Mouse (Mus musculus) CH12.LX (cell line): Measurements from ENCODE around the gene Gbp2b. TPM values are rescaled to one million over a fixed set of nuclear protein-coding genes. Genes with fewer than 3 reads are reported as not detected.
"Not testable (repeated sequence)": the region's sequence is repeated elsewhere in the genome, so short reads cannot be mapped to it uniquely, and the experiment has no call there.

Source experiments
- DNase-seq: peaks from one replicate; pipeline ENCODE4 v3.0.0-alpha.2; 2013; ENCODE audit errors: extremely low read depth
- H3K27ac ChIP-seq: 2 replicates; pipeline ENCODE4 v1.5.1; 2012; ENCODE audit warnings: low read depth, mild to moderate bottlenecking, control low read depth, moderate library complexity; ENCODE audit not compliant: insufficient read depth
- H3K27me3 ChIP-seq: replicated peaks from 2 replicates; pipeline ENCODE3; 2012; ENCODE audit warnings: inconsistent platforms
- H3K36me3 ChIP-seq, 2 experiments: replicated peaks in 1 of 2; 2 replicates each; pipeline versions ENCODE3 to v1.6.1; 2012; ENCODE audit warnings: inconsistent platforms in 1 of 2, low read length in 1 of 2, mild to moderate bottlenecking in 1 of 2, mixed read lengths in 1 of 2, moderate library complexity in 1 of 2; ENCODE audit not compliant: control insufficient read depth in 1 of 2, insufficient read depth in 1 of 2
- H3K4me1 ChIP-seq, 2 experiments: 2 replicates each; pipeline ENCODE4 v1.6.1; 2012; ENCODE audit warnings: inconsistent platforms in 1 of 2, moderate library complexity in 1 of 2; ENCODE audit not compliant: insufficient read depth in 2 of 2, control insufficient read depth in 1 of 2
- H3K4me2 ChIP-seq: 2 replicates; pipeline ENCODE4 v1.6.1; 2012; ENCODE audit warnings: low read depth, mild to moderate bottlenecking, control low read depth; ENCODE audit not compliant: poor library complexity, insufficient read depth, severe bottlenecking
- H3K4me3 ChIP-seq, 3 experiments: fragments of 150-350 bp in 1 of 3; sonication (generic) in 1 of 3; replicated peaks in 1 of 3; 2 replicates each; pipeline versions ENCODE3 to v1.5.1; 2011 to 2012; ENCODE audit warnings: low read depth in 2 of 3, low read length in 2 of 3, mild to moderate bottlenecking in 2 of 3, moderate library complexity in 2 of 3, control low read depth in 1 of 3, improper control_type of control experiment in 1 of 3, inconsistent platforms in 1 of 3, mixed read lengths in 1 of 3; ENCODE audit not compliant: poor library complexity in 1 of 3
- H3K79me2 ChIP-seq: replicated peaks from 2 replicates; pipeline ENCODE4 v1.6.1; 2012; ENCODE audit warnings: mild to moderate bottlenecking, moderate library complexity; ENCODE audit not compliant: control insufficient read depth, poor library complexity, insufficient read depth, severe bottlenecking; ENCODE audit errors: extremely low read depth
- H3K9ac ChIP-seq: 2 replicates; pipeline ENCODE4 v1.6.1; 2012; ENCODE audit warnings: low read depth, mild to moderate bottlenecking, control low read depth, moderate library complexity; ENCODE audit not compliant: insufficient read depth
- H3K9me3 ChIP-seq: replicated peaks from 2 replicates; pipeline ENCODE3; 2012; ENCODE audit warnings: low read length, inconsistent platforms, mixed read lengths
- CTCF ChIP-seq, 2 experiments: IDR thresholded peaks in 1 of 2; conservative IDR thresholded peaks in 1 of 2; 2 replicates each; pipeline ENCODE4 v1.5.1; 2011 to 2012; ENCODE audit warnings: low read depth in 2 of 2, low read length in 2 of 2, improper control_type of control experiment in 1 of 2, inconsistent platforms in 1 of 2, mild to moderate bottlenecking in 1 of 2, moderate library complexity in 1 of 2
- E2F4 ChIP-seq: IDR thresholded peaks from 2 replicates; pipeline ENCODE4 v1.6.1; 2011; ENCODE audit warnings: low read depth, low read length, improper control_type of control experiment; ENCODE audit not compliant: insufficient replicate concordance
- ELF1 ChIP-seq: IDR thresholded peaks from 2 replicates; pipeline ENCODE4 v1.6.1; 2014; ENCODE audit warnings: low read depth, mild to moderate bottlenecking, inconsistent platforms, low read length, improper control_type of control experiment
- GABPA ChIP-seq: IDR thresholded peaks from 2 replicates; pipeline ENCODE4 v1.6.1; 2012; ENCODE audit warnings: low read depth, low read length, improper control_type of control experiment, inconsistent platforms; ENCODE audit not compliant: insufficient replicate concordance
- HCFC1 ChIP-seq: IDR thresholded peaks from 2 replicates; pipeline ENCODE4 v1.6.1; 2012; ENCODE audit warnings: low read depth, mild to moderate bottlenecking, inconsistent platforms, low read length, improper control_type of control experiment
- MAFK ChIP-seq: IDR thresholded peaks from 2 replicates; pipeline ENCODE4 v1.6.1; 2011; ENCODE audit warnings: low read length, improper control_type of control experiment; ENCODE audit not compliant: insufficient replicate concordance
- MAZ ChIP-seq: IDR thresholded peaks from 2 replicates; pipeline ENCODE4 v1.6.1; 2012; ENCODE audit warnings: low read depth, mild to moderate bottlenecking, inconsistent platforms, low read length, improper control_type of control experiment, moderate library complexity
- MEF2A ChIP-seq: IDR thresholded peaks from 2 replicates; pipeline ENCODE4 v1.6.1; 2014; ENCODE audit warnings: low read depth, mild to moderate bottlenecking, inconsistent platforms, low read length, improper control_type of control experiment, borderline replicate concordance
- MXI1 ChIP-seq: IDR thresholded peaks from 2 replicates; pipeline ENCODE4 v1.6.1; 2011; ENCODE audit warnings: mild to moderate bottlenecking, low read depth, low read length, improper control_type of control experiment
- PAX5 ChIP-seq: IDR thresholded peaks from 2 replicates; pipeline ENCODE4 v1.6.1; 2012; ENCODE audit warnings: low read length, inconsistent platforms, mixed read lengths
- RAD21 ChIP-seq: IDR thresholded peaks from 2 replicates; pipeline ENCODE4 v1.6.1; 2011; ENCODE audit warnings: low read depth, mild to moderate bottlenecking, low read length, improper control_type of control experiment, moderate library complexity
- SMC3 ChIP-seq: IDR thresholded peaks from 2 replicates; pipeline ENCODE4 v1.6.1; 2011; ENCODE audit warnings: low read depth, low read length, improper control_type of control experiment
- TBP ChIP-seq: conservative IDR thresholded peaks from 2 replicates; pipeline ENCODE4 v1.6.1; 2011; ENCODE audit warnings: low read depth, low read length, improper control_type of control experiment
- TCF12 ChIP-seq: IDR thresholded peaks from 2 replicates; pipeline ENCODE4 v1.6.1; 2014; ENCODE audit warnings: low read depth, mild to moderate bottlenecking, inconsistent platforms, low read length, improper control_type of control experiment
- UBTF ChIP-seq: IDR thresholded peaks from 2 replicates; pipeline ENCODE4 v1.6.1; 2012; ENCODE audit warnings: low read depth, mild to moderate bottlenecking, inconsistent platforms, low read length, improper control_type of control experiment, moderate library complexity
- ZKSCAN1 ChIP-seq: IDR thresholded peaks from 2 replicates; pipeline ENCODE4 v1.6.1; 2012; ENCODE audit warnings: low read depth, inconsistent platforms, low read length, improper control_type of control experiment, borderline replicate concordance
- ZNF384 ChIP-seq: IDR thresholded peaks from 2 replicates; pipeline ENCODE4 v1.6.1; 2012; ENCODE audit warnings: low read depth, low read length, improper control_type of control experiment, inconsistent platforms
- dilution Hi-C: fragments of 300-500 bp; cut with MboI; formaldehyde crosslinking; loops from 2 replicates; pipeline ENCODE4 v1.14.3; 2020; ENCODE audit warnings: low sequenced_read_pairs; ENCODE audit not compliant: extremely low pct_unique_long_range_greater_than_20kb, extremely low pct_ligation_motif_present
- in situ Hi-C: fragments of 300-500 bp; cut with MboI; formaldehyde crosslinking; loops from 3 replicates; pipeline ENCODE4 v1.14.3; 2019; ENCODE audit warnings: low sequenced_read_pairs, low pct_ligation_motif_present, low pct_unique_long_range_greater_than_20kb, mixed read lengths
- polyA plus RNA-seq: library from polyadenylated mRNA; unstranded; fragments of >175 nt; gene quantifications from 2 replicates; pipeline ENCODE4 v1.2.1, GENCODE M21; 2012; ENCODE audit warnings: low read depth; ENCODE audit not compliant: insufficient read length
- total RNA-seq, 2 experiments: library from RNA; depleted of rRNA; stranded (reverse); fragments of 300-350 nt in 1 of 2; fragments of >200 nt in 1 of 2; gene quantifications; 2 replicates each; pipeline ENCODE4 v1.2.3; 2012 to 2014

The Gbp2b gene
- total and polyA plus RNA-seq, 3 experiments: 0.04 to 0.74 (median 0.41) TPM

DNA sequence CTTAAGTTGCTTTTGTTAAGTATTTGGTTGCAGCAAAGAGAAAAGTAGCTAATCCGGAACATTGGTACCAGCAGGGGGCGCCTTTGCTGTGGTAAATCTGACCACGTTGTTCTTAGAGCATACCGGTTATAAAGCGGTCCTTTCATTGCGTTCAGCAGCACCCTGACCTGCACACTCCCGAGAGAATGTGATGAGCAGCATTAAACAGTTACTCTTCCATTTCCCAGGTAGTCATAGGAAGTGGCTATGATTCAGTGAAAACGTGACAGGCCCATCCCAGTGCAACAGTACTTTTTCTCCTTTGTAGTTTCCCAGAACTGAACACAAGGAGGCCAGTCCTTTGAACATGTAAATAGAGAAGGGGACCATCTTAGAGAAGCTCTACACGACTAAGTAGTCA, 45.6 kb downstream of the Gbp2b start (continued):
- no peak for TF ChIP-seq E2F4
- TF ChIP-seq MXI1: peak; percentile 87; the same call in 1 of the 2 replicates
- peak; percentile 49; the same call in 1 of the 2 replicates for TF ChIP-seq ELF1
- no peak for TF ChIP-seq MAFK
- no peak for TF ChIP-seq ZNF384
- TF ChIP-seq, all 38 proteins: peak for 14

GRCm38 (mm10) chr3:142645949-142646348, 51.3 kb downstream of the Gbp2b start:
- H3K27ac ChIP-seq, H3K9me3 ChIP-seq, H3K27me3 ChIP-seq, H3K36me3 ChIP-seq, dilution Hi-C loops, H3K9ac ChIP-seq, H3K4me1 ChIP-seq, H3K79me2 ChIP-seq, H3K4me3 ChIP-seq, in situ Hi-C loops: not testable (repeated sequence)
- H3K4me2 ChIP-seq: peak overlapping the region; percentile 60; the same call in 1 of the 2 replicates
- peak; percentile 88 for DNase-seq
- TF ChIP-seq RAD21 (peak; percentile 75), ZNF384 (peak; percentile 60), CTCF (conservative IDR thresholded peaks at IDR 0.05 in 1 of 2, IDR thresholded peaks at IDR 0.05 in 1 of 2; ENCODE audit: low read depth in 2 of 2, low read length in 2 of 2) (peak; percentile 83 to 88), SMC3 (peak; percentile 60)

DNA sequence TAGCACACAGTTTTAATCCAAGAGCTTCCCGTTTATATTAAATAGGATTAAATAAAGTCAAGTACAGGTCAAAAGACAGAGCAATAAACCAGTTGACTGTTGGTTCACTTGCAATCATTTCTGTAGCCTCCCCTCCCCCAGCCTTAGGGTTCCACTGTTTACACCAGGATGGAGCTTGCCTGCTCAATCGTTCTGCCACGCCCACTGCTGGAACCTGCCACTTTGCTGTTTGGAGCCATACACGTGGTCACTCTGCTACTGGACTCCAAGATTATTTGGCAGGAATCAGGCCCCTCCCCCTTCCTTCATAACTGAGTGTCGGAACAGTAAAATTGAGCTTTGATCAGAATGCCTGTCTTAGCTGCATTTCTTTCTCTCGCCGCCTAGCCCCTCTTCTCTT, 53.2 kb downstream of the Gbp2b start:
- H3K9me3 ChIP-seq, H3K36me3 ChIP-seq, H3K79me2 ChIP-seq, H3K4me3 ChIP-seq, dilution Hi-C loops, H3K4me1 ChIP-seq, H3K27ac ChIP-seq, H3K27me3 ChIP-seq, in situ Hi-C loops, DNase-seq, H3K4me2 ChIP-seq, H3K9ac ChIP-seq: not testable (repeated sequence)

- Histone ChIP-seq H3K9ac (no peak overlapping the region), H3K4me1 (peaks cover 2 to 6% of the 10 kb centered on the region in 2 experiments; a peak in 3 of 4 replicates), H3K9me3 (no peaks in the 10 kb centered on the region), H3K36me3 (no peaks in the 10 kb centered on the region), H3K4me2 (no peak overlapping the region), H3K27ac (no peak overlapping the region), H3K79me2 (no peaks in the 10 kb centered on the region), H3K4me3 (no peak overlapping the region), H3K27me3 (no peaks in the 10 kb centered on the region)
- no peak for DNase-seq
- in situ Hi-C loops: no loop called here
- TF ChIP-seq MEF2A (no peak), TBP (no peak), MAZ (no peak), ZKSCAN1 (no peak), PAX5 (no peak), MAFK (no peak), UBTF (no peak), TCF12 (no peak), ZNF384 (no peak), GABPA (no peak), HCFC1 (no peak)
- dilution Hi-C loops: no loop called here
Measured at GRCm38 (mm10) chr3:142650205-142650604, 55.6 kb downstream of the Gbp2b start.
